Mouse (Mus musculus): Measurements from ENCODE around the gene Sf3a3. TPM values are rescaled to one million over a fixed set of nuclear protein-coding genes. Genes with fewer than 3 reads are reported as not detected.
"Not testable (repeated sequence)": the region's sequence is repeated elsewhere in the genome, so short reads cannot be mapped to it uniquely, and the experiment has no call there.

The Sf3a3 gene
- polyA plus RNA-seq, 1 experiment, result 41.6 TPM

- peak; percentile 12 for TF ChIP-seq POLR2A (IDR thresholded peaks at IDR 0.05; ENCODE audit: insufficient read length, low read depth)
Measured at GRCm38 (mm10) chr4:124707381-124708199, 7.0 kb upstream of the Sf3a3 start.

DNA sequence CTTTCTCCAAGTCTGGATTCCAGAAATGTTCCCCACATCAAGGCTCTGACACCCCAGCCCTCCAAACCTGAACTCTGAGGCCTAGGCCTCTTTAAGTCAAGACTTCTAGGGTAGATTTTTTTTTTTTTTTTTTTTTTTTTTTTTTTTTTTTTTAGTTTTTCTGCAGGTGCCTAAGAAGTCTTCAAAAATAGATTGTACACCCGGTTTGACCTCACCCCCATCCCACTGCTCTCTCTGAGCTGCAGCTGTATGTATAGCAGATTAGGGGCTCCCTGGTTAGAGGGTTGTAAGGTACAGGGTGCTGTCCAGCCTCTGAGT, 6.4 kb upstream of the Sf3a3 start:
- peaks cover 42% of the 10 kb centered on the region for H3K79me2 ChIP-seq (ENCODE audit: control insufficient read depth, insufficient read depth)
- not testable (repeated sequence) for H3K27me3 ChIP-seq (ENCODE audit: control insufficient read depth, insufficient read depth, insufficient read length); H3ac ChIP-seq (ENCODE audit: control insufficient read depth, insufficient read length)
- H3K4me3 ChIP-seq, result peak overlapping the region; percentile 9
- peaks cover 11% of the 10 kb centered on the region for H3K36me3 ChIP-seq (ENCODE audit: control insufficient read depth, insufficient read depth)
- peak overlapping the region; percentile 77 for H3K4me2 ChIP-seq (ENCODE audit: low read depth)

More at GRCm38 (mm10) chr4:124707381-124708199, 7.0 kb upstream of the Sf3a3 start:
- H3K36me3 ChIP-seq (ENCODE audit: control insufficient read depth, insufficient read depth), result peaks cover 11% of the 10 kb centered on the region
- H3K27me3 ChIP-seq (ENCODE audit: control insufficient read depth, insufficient read depth, insufficient read length); H3ac ChIP-seq (ENCODE audit: control insufficient read depth, insufficient read length); H3K4me3 ChIP-seq: not testable (repeated sequence)
- H3K4me2 ChIP-seq (ENCODE audit: low read depth), result peak overlapping the region; percentile 77
- H3K79me2 ChIP-seq (ENCODE audit: control insufficient read depth, insufficient read depth), result peaks cover 47% of the 10 kb centered on the region

GRCm38 (mm10) chr4:124708518-124709477, 5.8 kb upstream of the Sf3a3 start:
- peak overlapping the region; percentile 97 for H3K4me2 ChIP-seq (ENCODE audit: low read depth)
- H3K36me3 ChIP-seq (ENCODE audit: control insufficient read depth, insufficient read depth), result peaks cover 11% of the 10 kb centered on the region
- H3ac ChIP-seq (ENCODE audit: control insufficient read depth, insufficient read length), result no peak overlapping the region
- H3K4me3 ChIP-seq, result peak overlapping the region; percentile 9
- H3K79me2 ChIP-seq (ENCODE audit: control insufficient read depth, insufficient read depth), result peaks cover 35% of the 10 kb centered on the region
- no peaks in the 10 kb centered on the region for H3K27me3 ChIP-seq (ENCODE audit: control insufficient read depth, insufficient read depth, insufficient read length)
- TF ChIP-seq USF1 (IDR thresholded peaks at IDR 0.05; ENCODE audit: low read depth) (no peak), E2F4 (IDR thresholded peaks at IDR 0.05; ENCODE audit: insufficient read depth) (no peak), MAX (IDR thresholded peaks at IDR 0.05; ENCODE audit: low read depth) (no peak), CEBPB (IDR thresholded peaks at IDR 0.05; ENCODE audit: insufficient read depth, poor library complexity, severe bottlenecking) (0 out of 2 replicates have a peak, but pooled peaks have one; percentile 40), MYOD1 (IDR thresholded peaks at IDR 0.05; ENCODE audit: control insufficient read depth in 1 of 3, insufficient read length in 2 of 3, low read depth in 2 of 3) (peak in 2 of 3 experiments; percentile 40 to 78), POLR2A (IDR thresholded peaks at IDR 0.05; ENCODE audit: insufficient read length, low read depth) (peak; percentile 73), REST (IDR thresholded peaks at IDR 0.05; ENCODE audit: insufficient read depth, insufficient read length) (no peak), MYOG (IDR thresholded peaks at IDR 0.05; ENCODE audit: control insufficient read depth in 1 of 3, insufficient read depth in 1 of 3, insufficient read length in 2 of 3, low read depth in 2 of 3) (peak in 2 of 3 experiments; percentile 7 to 75), SRF (IDR thresholded peaks at IDR 0.05; ENCODE audit: control insufficient read depth, insufficient read length, low read depth) (peak; percentile 100), TCF12 (IDR thresholded peaks at IDR 0.05; ENCODE audit: insufficient read depth, poor library complexity, severe bottlenecking) (peak; percentile 61), TCF3 (IDR thresholded peaks at IDR 0.05; ENCODE audit: insufficient read length, low read depth) (peak; percentile 21), POLR2AphosphoS2 (IDR thresholded peaks at IDR 0.05; ENCODE audit: insufficient read length, low read depth) (peak; percentile 87)

DNA sequence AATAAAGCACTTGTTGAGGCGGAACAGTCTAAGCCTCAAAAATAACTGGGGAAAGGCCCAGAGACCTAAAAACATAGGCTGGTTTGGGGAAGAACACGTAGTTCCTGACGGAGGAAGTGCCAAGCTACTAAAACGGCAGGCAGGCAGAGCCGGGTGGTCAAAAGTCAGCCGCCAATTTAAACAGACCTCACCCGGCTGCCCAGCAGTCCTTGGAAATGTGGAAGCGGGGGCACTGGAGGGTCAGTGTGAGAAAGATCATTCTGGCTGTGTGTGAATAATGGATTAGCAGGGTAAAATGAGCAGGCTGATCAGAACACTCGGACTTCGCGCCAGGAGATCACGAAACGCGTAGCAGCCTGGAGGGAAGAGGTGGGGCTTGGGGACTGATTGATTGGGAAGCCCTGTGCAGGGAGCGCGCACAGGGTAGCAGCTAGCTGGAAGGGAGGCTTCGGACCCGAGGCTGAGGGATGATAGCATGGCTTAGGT, 4.6 kb upstream of the Sf3a3 start:
- Histone ChIP-seq H3ac (ENCODE audit: control insufficient read depth, insufficient read length) (no peak overlapping the region), H3K4me2 (ENCODE audit: low read depth) (peak overlapping the region; percentile 97), H3K79me2 (ENCODE audit: control insufficient read depth, insufficient read depth) (peaks cover 25% of the 10 kb centered on the region), H3K4me3 (peak overlapping the region; percentile 9), H3K36me3 (ENCODE audit: control insufficient read depth, insufficient read depth) (peaks cover 11% of the 10 kb centered on the region), H3K27me3 (ENCODE audit: control insufficient read depth, insufficient read depth, insufficient read length) (no peaks in the 10 kb centered on the region)
- no peak for TF ChIP-seq REST (IDR thresholded peaks at IDR 0.05; ENCODE audit: insufficient read depth, insufficient read length)
- no peak for TF ChIP-seq TCF12 (IDR thresholded peaks at IDR 0.05; ENCODE audit: insufficient read depth, poor library complexity, severe bottlenecking)
- no peak for TF ChIP-seq E2F4 (IDR thresholded peaks at IDR 0.05; ENCODE audit: insufficient read depth)
- peak; percentile 92 for TF ChIP-seq POLR2AphosphoS2 (IDR thresholded peaks at IDR 0.05; ENCODE audit: insufficient read length, low read depth)
- peak; percentile 32 for TF ChIP-seq POLR2A (IDR thresholded peaks at IDR 0.05; ENCODE audit: insufficient read length, low read depth)
- no peak for TF ChIP-seq CEBPB (IDR thresholded peaks at IDR 0.05; ENCODE audit: insufficient read depth, poor library complexity, severe bottlenecking)
- no peak for TF ChIP-seq MYOG (IDR thresholded peaks at IDR 0.05; ENCODE audit: control insufficient read depth in 1 of 3, insufficient read depth in 1 of 3, insufficient read length in 2 of 3, low read depth in 2 of 3)
- TF ChIP-seq SRF (IDR thresholded peaks at IDR 0.05; ENCODE audit: control insufficient read depth, insufficient read length, low read depth), result no peak

- TF ChIP-seq TCF3 (IDR thresholded peaks at IDR 0.05; ENCODE audit: insufficient read length, low read depth), result no peak
- no peak for TF ChIP-seq USF1 (IDR thresholded peaks at IDR 0.05; ENCODE audit: low read depth)
- TF ChIP-seq TCF12 (IDR thresholded peaks at IDR 0.05; ENCODE audit: insufficient read depth, poor library complexity, severe bottlenecking), result no peak
- TF ChIP-seq MAX (IDR thresholded peaks at IDR 0.05; ENCODE audit: low read depth), result no peak
- TF ChIP-seq POLR2A (IDR thresholded peaks at IDR 0.05; ENCODE audit: insufficient read length, low read depth), result no peak
- no peak for TF ChIP-seq MYOD1 (IDR thresholded peaks at IDR 0.05; ENCODE audit: control insufficient read depth in 1 of 3, insufficient read length in 2 of 3, low read depth in 2 of 3)
- TF ChIP-seq MYOG (IDR thresholded peaks at IDR 0.05; ENCODE audit: control insufficient read depth in 1 of 3, insufficient read depth in 1 of 3, insufficient read length in 2 of 3, low read depth in 2 of 3), result no peak
- no peak for TF ChIP-seq E2F4 (IDR thresholded peaks at IDR 0.05; ENCODE audit: insufficient read depth)
- TF ChIP-seq POLR2AphosphoS2 (IDR thresholded peaks at IDR 0.05; ENCODE audit: insufficient read length, low read depth), result no peak
- TF ChIP-seq SRF (IDR thresholded peaks at IDR 0.05; ENCODE audit: control insufficient read depth, insufficient read length, low read depth), result no peak
- no peak for TF ChIP-seq REST (IDR thresholded peaks at IDR 0.05; ENCODE audit: insufficient read depth, insufficient read length)
- no peak for TF ChIP-seq CEBPB (IDR thresholded peaks at IDR 0.05; ENCODE audit: insufficient read depth, poor library complexity, severe bottlenecking)
- H3K36me3 ChIP-seq (ENCODE audit: control insufficient read depth, insufficient read depth), result peaks cover 7% of the 10 kb centered on the region
- peaks cover 25% of the 10 kb centered on the region for H3K79me2 ChIP-seq (ENCODE audit: control insufficient read depth, insufficient read depth)
- no peak overlapping the region for H3K4me2 ChIP-seq (ENCODE audit: low read depth)
- H3ac ChIP-seq (ENCODE audit: control insufficient read depth, insufficient read length), result no peak overlapping the region
- H3K27me3 ChIP-seq (ENCODE audit: control insufficient read depth, insufficient read depth, insufficient read length), result no peaks in the 10 kb centered on the region
- H3K4me3 ChIP-seq, result no peak overlapping the region
Measured at GRCm38 (mm10) chr4:124710776-124711291, 3.7 kb upstream of the Sf3a3 start.
